Mouse (Mus musculus) liver, embryonic 14.5 days (tissue): ENCODE results near the gene Igsf6.

Source experiments
- CTCF ChIP-seq: IDR thresholded peaks from 2 replicates; pipeline ENCODE4 v1.5.1; 2016; ENCODE audit warnings: antibody characterized with exemption, low read depth, control low read depth
- EP300 ChIP-seq: IDR thresholded peaks from 2 replicates; pipeline ENCODE4 v1.6.1; 2016; ENCODE audit warnings: antibody characterized with exemption, low read depth

DNA sequence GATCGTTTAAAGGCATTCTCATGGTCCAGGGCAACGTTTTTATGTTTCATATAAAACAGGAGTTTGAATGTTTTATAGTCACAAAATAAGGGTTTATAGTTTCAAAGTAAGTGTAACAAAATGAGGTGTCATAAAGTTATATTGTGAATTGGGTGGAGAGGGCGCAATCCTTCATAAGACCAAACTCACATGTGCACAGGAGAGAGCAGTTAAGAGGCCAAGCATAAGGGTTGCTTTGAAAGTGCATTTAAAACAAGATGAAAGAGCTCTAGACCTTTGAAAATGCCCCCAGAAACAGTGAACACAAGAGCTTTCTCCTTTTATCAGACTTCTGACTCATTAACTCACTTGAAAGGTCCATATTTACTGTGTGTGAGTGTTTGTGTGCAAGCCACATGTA lies 48.1 kb downstream of the Igsf6 start:
- no peak for TF ChIP-seq EP300
- no peak for TF ChIP-seq CTCF
